Mouse (Mus musculus) lung, adult 2 months (tissue): Measurements from ENCODE around the gene Fsip1. TPM values are rescaled to one million over a fixed set of nuclear protein-coding genes. Genes with fewer than 3 reads are reported as not detected.

Source experiments
- DNase-seq: peaks from one replicate; pipeline ENCODE4 v3.0.0; 2022
- H3K4me1 ChIP-seq: fragments of 200-500 bp; 2 replicates; pipeline ENCODE4 v1.6.1; 2011; ENCODE audit warnings: low read length; ENCODE audit not compliant: control insufficient read depth, insufficient read depth
- H3K4me3 ChIP-seq: fragments of 200-500 bp; replicated peaks from 2 replicates; pipeline ENCODE3; 2011; ENCODE audit warnings: low read depth, mild to moderate bottlenecking, control low read depth, low read length; ENCODE audit errors: extremely low read depth
- CTCF ChIP-seq: fragments of 200-500 bp; IDR thresholded peaks from 2 replicates; pipeline ENCODE4 v1.5.1; 2011; ENCODE audit warnings: mild to moderate bottlenecking, low read length, control low read depth; ENCODE audit not compliant: insufficient read depth
- POLR2A ChIP-seq: fragments of 200-500 bp; IDR thresholded peaks from 2 replicates; pipeline ENCODE4 v1.6.1; 2011; ENCODE audit warnings: low read depth, mild to moderate bottlenecking, control low read depth, low read length, borderline replicate concordance; ENCODE audit errors: extremely low read depth
- WGBS: fragments of 180-500 bp; shearing (Covaris S2); methylation state at CpG from one replicate; pipeline ENCODE4 v1.1.7; 2018; 5-methylcytosine and 5-hydroxymethylcytosine counted together
- polyA plus RNA-seq: library from polyadenylated mRNA; depleted of rRNA; stranded (reverse); fragments of >200 nt; gene quantifications from 2 replicates; pipeline ENCODE4 v1.2.3, GENCODE M21; 2012; rRNA removed

Fsip1 gene
- polyA plus RNA-seq: 0.50 and 0.60 TPM in 2 replicates

DNA sequence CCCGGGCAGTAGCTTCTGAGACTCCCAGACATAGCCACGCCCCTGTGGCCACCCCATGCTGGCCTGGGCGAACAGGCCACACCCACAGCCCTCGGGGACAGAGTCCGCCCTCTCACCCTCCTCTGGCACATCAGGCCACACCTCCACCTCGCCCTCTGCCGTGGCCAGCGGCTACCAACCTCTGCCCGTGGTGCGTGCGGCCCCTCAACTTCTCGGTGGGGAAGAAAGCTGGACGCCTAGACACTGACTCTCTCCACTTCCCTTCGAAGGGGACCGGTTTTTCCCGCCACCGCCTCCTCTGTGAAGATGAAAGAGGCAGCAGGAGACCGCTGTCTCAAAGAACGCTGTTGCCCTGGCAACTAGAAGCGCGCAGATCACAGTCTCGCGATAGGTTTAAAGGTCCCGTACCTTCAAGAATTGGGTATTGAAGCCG, at the start of gene Fsip1:
Gene Fsip1 (minus strand): TSS at position 346 of the 433 bp plus-strand sequence.
- Histone ChIP-seq H3K4me1 (no peaks in the 10 kb centered on the region), H3K4me3 (peak within 1 kb of the TSS; percentile 66)
- 3% methylated on average over 25 of the region's 25 CpGs for whole genome bisulfite sequencing
- DNase-seq: peak; percentile 77
- TF ChIP-seq POLR2A (no peak), CTCF (no peak)

DNA sequence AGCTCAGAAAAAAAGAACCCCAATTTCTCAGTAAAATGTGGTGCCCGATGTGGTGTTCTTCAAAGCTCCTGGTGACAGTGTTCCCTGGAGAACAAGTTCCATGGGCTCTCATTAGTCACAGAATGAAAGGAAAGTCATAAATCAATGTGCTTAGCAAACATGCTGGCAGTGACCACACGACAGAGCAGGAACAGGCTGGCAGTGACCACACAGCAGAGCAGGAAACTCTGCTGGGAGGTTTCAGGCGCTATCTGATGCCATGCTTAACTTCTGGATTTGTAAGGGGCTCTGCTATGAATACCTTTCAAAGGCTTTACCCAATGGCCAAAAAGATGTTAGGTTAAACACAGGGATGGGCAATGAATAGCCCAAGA, 49.7 kb upstream of the Fsip1 start:
- no peak overlapping the region for H3K4me3 ChIP-seq
- TF ChIP-seq POLR2A (no peak), CTCF (no peak)
- no peaks in the 10 kb centered on the region for H3K4me1 ChIP-seq
- DNase-seq: no peak
- WGBS: 20% methylated on average over 3 of the region's 3 CpGs

DNA sequence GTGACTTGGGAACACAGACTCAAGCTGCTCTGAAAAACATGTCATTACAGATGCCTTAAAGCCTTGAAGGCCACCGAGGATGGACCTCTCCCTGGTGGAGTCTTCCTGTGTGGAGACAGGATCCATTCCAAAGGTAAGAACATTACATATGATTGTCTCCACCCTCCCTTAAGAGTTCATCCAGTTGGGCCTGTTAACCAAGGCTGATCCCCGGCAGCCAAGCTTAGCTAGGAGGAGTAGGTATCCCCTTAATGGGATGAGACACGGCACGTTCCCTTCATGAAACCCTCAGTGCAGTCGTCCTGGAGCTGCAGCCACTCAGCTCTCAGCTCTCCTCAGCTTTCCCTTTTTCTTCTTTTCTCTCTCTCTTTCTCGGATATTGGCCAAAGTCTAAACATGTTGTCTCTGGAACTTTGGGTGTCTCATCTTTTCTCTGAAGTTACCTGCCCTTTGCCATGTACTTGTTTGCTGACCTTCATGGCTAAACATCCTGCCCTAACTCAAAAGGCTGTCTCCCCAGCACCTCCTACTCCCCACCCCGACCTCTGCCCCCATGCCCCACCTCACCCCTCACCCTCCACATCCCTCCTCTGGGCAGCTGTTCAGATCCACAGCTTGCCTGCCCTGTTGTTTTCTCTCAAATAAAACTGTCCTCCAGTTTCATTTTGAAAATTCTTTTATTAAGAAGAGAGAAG, 49.2 kb upstream of the Fsip1 start:
- 58% methylated on average over 7 of the region's 7 CpGs for WGBS
- H3K4me3 ChIP-seq: no peak overlapping the region
- TF ChIP-seq POLR2A (no peak), CTCF (no peak)
- H3K4me1 ChIP-seq: no peaks in the 10 kb centered on the region
- no peak for DNase-seq

DNA sequence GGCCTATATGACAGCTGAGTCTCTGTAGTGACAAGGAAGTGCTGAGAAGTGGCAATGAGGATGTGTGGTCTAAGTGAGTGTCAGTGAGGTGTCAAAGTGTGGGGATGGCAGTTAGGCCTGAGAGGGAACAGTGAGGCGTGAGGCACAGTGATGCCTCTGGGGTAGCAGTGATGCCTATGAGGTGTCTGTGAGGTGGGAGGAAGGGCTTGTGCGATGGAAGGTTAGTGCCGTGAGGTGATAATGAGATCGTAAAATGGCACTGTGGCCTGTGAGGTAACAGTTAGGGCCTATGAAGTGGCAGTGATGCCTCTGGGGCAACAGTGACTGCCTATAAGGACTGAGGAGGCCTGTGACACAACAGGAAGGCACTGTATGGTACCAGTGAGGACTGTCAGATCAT, 46.7 kb upstream of the Fsip1 start:
- no peaks in the 10 kb centered on the region for H3K4me1 ChIP-seq
- WGBS: 80% methylated on average over 4 of the region's 4 CpGs
- no peak for DNase-seq
- H3K4me3 ChIP-seq: no peak overlapping the region
- TF ChIP-seq POLR2A: no peak
- TF ChIP-seq CTCF: no peak

DNA sequence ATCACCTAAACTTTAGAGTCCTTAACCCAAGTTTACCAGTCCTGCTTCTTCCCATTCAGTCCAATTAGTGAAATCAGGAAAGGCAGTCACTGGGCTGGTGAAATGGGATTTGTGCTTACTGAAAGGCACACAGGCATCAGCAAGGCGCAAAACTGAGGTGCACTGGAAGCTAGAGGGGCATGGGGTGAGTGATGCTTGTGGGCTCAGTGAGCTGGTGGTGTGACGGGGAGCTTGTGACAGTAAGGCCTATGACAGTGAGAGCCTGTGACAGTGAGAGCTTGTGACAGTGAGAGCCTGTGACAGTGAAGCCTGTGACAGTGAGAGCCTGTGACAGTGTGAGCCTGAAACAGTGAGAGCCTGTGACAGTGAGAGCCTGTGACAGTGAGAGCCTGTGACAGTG, 44.9 kb upstream of the Fsip1 start:
- WGBS: 87% methylated on average over 2 of the region's 2 CpGs

DNA sequence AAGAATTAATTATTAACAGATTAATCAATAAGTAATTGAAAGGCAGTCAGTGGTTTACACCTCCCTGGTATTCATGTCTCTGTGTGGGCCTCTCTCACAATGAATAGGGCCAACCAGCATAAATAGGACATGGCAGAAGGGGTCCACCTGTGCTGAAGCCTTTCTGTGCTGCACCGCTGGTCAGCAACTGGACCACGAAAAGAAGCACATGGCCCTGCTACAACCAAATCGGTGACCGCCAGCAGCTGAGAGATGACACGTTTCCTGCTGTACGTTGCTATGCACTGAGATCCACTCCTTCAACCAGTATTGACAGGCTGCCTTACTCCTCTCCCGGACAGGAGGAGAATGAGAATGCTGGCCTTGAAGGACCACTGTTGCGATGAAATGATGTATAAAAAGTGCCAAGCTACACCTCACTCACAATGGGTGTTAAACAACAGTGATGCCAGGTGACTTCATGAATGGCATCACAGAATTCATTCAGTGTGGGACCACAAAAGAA, 44.3 kb upstream of the Fsip1 start:
- DNase-seq: no peak
- no peaks in the 10 kb centered on the region for H3K4me1 ChIP-seq
- H3K4me3 ChIP-seq: no peak overlapping the region
- WGBS: 83% methylated on average over 8 of the region's 8 CpGs
- TF ChIP-seq CTCF: no peak
- TF ChIP-seq POLR2A: no peak

More for the DNA sequence above, 44.9 kb upstream of the Fsip1 start:
- no peak for TF ChIP-seq CTCF
- no peak for TF ChIP-seq POLR2A
- Histone ChIP-seq H3K4me1 (no peaks in the 10 kb centered on the region), H3K4me3 (no peak overlapping the region)
- DNase-seq: no peak

DNA sequence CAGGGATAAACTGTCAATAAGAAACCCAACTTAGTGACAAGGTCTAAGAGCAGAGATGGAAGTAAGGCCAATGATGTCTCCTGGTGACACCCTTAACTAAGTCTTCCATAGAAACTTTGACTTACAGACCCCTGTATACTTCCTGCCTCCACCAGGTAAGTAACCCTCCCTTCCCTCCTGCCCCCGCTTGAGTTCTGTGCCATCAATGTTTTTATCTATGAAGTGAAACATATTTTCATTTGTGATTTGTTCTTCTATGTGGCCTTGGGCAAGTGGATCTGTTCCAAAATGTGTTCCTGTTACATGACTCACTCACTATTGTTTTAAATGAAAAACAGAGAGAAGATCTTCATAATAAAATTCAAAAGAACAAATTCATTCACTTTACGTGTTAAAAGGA, 43.2 kb upstream of the Fsip1 start:
- no peaks in the 10 kb centered on the region for H3K4me1 ChIP-seq
- H3K4me3 ChIP-seq: no peak overlapping the region
- WGBS: 80% methylated on average over 2 of the region's 2 CpGs
- DNase-seq: no peak
- TF ChIP-seq CTCF: no peak
- TF ChIP-seq POLR2A: no peak

DNA sequence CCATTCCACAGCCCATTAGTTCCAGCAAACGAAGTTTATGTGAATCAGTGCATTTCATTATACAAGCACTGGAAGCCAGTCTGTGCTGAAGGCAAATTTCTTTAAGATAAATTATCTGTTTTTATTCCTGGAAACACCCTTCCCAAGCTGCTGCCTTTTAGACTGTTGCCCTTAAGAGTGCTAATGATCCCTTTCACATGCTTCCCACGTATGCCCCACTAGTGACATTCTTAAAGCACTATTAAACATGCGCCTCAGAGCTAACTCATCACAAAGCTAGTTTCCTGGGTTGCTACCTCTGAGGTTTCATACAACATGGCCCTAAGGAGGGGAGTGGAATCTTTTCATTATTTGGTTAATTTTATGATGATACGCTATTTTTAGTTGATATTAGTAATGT, 41.8 kb upstream of the Fsip1 start:
- no peaks in the 10 kb centered on the region for H3K4me1 ChIP-seq
- WGBS: 80% methylated on average over 4 of the region's 4 CpGs
- no peak for TF ChIP-seq POLR2A
- no peak for TF ChIP-seq CTCF
- no peak overlapping the region for H3K4me3 ChIP-seq
- no peak for DNase-seq

DNA sequence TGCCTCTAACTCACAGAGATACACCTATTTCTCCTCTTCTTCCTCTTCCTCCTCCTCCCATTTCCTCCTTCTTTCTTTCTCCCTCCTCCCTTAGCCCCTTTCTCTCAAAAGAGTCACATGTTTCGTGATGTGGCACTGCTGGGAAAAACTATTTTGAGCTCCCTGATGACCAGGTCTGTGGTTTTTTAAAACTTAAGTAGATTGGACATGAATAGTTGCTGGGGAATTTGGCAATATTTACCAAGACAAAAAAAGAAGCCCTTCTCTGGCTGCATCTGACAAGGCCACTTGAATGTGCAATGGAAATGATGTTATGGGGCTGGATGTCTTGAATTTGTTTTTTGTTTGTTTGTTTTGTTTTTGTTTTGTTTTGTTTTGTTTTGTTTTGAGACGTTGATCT, 41.2 kb upstream of the Fsip1 start:
- no peaks in the 10 kb centered on the region for H3K4me1 ChIP-seq
- DNase-seq: no peak
- 59% methylated on average over 2 of the region's 2 CpGs for WGBS
- H3K4me3 ChIP-seq: no peak overlapping the region
- no peak for TF ChIP-seq CTCF
- no peak for TF ChIP-seq POLR2A

DNA sequence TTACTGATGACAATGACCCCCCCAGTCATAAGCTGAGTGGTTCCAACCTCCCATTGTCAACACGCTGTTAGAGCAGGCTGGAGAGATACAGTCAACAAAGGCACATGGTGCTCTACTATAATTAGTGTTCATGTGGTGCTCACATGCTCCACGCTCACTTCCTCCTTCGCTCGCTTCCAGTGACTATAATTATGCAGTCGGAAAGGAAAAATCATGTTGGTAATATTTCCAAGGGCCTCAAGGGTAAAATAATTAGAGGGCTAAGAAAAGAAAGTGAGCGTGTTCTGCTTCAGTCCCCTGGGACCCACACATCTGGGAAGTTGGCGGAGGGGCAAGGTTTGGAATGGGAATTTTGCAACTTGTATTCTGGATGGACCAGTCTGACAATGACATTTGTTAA, 38.7 kb upstream of the Fsip1 start:
- no peaks in the 10 kb centered on the region for H3K4me1 ChIP-seq
- 60% methylated on average over 7 of the region's 7 CpGs for WGBS
- H3K4me3 ChIP-seq: no peak overlapping the region
- no peak for TF ChIP-seq POLR2A
- TF ChIP-seq CTCF: no peak
- no peak for DNase-seq
